Mouse (Mus musculus) megakaryocyte, adult 5-6 weeks (primary cell): Measurements from ENCODE around the gene Tuba1c. TPM values are rescaled to one million over a fixed set of nuclear protein-coding genes. Genes with fewer than 3 reads are reported as not detected.
"Not testable (repeated sequence)": the region's sequence is repeated elsewhere in the genome, so short reads cannot be mapped to it uniquely, and the experiment has no call there.

Source experiments
- ATAC-seq: 2 replicates; pipeline ENCODE4 v1.8.0; 2016; ENCODE audit warnings: mild to moderate bottlenecking, inconsistent platforms; ENCODE audit not compliant: poor library complexity, severe bottlenecking
- total RNA-seq, 2 experiments: library from RNA; stranded (forward) in 1 of 2; stranded (reverse) in 1 of 2; fragments of 153-499, 151-499 nt in 1 of 2; fragments of 221-1000, 200-1000 nt in 1 of 2; gene quantifications; 2 replicates each; pipeline versions ENCODE4 v1.2.3 to v1.2.4; 2015 to 2017

The Tuba1c gene
- total RNA-seq, 2 experiments from 2014 or later = 124 to 232 TPM

DNA sequence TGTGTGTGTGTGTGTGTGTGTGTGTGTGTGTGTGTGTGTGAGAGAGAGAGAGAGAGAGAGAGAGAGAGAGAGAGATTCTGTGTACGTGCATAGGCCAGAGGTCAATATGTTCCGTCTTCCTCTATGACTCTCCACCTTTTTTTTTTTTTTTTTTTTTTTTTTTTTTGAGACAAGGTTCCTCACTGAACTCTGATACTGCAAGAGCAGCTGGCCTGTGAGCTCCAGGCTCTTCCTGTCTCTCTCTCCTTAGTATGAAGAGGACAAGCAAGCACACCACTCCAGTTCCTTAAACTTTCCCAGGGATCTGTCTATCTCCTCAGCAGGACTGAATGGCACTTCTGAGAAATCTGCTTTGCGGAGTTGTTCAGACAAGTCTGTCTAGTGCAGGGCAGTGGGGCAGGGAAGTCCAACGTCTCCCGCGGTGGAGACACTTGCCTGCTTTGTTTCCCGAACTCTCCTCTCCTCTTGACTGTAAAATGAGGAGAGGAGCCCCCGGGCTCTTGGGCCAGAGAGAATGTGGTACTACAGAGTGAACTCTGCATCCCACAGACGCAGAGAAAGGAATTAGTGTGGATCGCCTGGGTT lies 725 bp upstream of the Tuba1c start:
- 0 out of 2 replicates have a peak, but pooled peaks have one; percentile 6 for ATAC-seq

DNA sequence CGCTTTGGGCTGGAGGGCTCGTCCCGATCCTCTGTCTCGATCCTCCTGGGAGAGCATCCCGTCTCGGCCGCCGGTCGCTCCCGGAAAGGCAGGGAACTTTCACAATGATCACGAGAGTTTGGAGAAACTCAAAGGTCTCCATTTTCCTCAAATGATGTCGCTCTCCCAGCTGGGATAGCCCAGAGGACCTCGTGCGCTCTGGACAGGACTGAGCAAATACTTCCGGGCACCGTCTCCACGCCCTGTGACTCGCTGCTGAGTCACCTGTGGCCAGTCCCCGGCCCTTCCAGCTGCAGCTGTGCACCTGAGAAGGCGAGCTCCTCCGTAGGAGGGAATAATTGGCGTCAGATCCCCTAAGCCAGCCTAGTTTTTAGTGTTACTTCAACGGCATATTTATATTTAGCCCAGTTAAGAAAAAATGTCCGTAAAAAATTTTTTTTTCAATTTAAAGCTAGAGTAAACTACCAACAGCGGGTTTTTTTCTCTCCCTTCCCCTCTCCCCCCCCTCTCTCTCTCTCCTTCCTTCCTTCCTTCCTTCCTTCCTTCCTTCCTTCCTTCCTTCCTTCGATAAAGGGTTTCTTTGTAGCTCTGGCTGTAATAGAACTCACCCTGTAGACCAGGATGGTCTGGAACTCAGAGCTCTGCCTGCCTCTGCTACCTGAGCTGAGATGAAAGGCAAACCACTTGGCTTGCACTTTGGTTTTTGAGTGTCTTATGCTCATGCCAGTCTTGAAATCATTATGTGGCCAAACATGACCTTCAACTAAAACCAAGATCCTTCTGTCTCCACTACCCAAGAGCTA lies 1.1 kb downstream of the Tuba1c start:
- ATAC-seq = peak; percentile 51

DNA sequence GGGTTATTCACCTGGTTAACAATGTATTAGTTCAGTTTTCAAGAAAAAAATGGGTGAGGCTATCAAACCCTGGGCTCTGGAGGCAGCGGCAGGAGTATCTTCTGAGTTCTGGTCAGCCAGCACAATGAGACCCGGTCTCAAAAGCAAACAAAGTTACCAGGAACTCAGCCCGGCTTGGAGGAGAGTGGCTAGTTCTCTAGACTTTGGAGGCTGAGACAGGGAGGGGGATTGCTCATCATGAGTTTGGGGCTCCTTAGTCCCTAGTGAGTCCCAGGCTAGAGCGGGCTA lies 1.6 kb downstream of the Tuba1c start:
- no peak for ATAC-seq

DNA sequence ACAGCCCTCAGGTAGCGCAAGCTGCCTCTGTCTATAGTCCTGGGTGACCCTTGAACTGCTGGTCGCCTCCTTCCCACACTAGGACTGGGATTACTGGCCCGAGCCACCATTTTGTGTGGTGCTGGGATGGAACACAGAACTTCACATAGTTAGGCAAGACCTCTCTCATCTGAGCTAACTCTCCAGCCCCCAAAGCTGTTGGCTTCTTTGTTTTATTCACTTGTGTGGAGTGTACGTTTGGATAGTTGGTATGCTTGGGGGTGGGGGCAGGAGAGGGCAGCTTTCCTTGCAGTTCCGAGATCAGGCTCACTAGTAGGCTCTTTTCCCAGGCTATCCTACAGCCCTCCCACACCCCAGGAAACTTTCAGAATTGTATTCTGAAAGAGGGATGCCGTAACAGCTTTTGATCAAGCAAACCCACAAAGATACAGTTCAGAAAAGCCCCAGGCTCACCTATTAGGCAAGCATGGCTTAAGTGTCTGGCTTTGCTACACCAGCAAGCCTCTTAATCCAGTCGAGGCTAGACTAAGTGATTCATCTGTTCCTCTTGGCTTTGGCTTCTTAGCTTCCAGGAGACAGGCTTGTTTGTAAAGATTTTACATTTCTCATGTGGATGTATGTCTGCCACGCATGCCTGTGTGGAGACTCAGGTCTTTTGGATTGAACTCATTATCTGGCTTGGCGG lies 2.5 kb downstream of the Tuba1c start:
- no peak for ATAC-seq

DNA sequence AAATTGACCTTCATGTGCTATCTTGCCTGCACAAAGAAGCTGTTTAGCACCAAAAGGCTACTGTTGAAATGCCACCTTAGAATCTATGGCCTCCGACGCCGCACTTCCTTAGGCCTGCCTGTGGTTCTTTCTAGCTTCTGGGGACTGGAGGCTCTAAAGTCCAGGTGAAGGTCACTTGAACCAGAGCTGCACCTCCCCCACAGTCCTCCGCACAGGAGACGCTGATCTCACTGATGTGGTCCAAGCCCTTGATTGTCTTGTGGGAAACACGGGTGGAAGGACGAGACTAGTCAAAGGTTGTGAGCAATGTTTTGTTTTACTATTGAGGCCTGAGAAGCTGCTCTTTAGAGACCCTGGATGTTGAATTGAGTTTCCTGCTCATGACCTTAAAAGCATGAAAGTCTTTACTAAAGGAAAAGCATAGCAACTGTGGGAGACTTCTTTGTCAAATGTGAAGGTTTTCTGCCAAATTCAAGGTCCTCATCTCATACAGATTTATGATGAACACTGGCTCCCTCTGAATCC lies 3.1 kb downstream of the Tuba1c start:
- ATAC-seq = no peak

DNA sequence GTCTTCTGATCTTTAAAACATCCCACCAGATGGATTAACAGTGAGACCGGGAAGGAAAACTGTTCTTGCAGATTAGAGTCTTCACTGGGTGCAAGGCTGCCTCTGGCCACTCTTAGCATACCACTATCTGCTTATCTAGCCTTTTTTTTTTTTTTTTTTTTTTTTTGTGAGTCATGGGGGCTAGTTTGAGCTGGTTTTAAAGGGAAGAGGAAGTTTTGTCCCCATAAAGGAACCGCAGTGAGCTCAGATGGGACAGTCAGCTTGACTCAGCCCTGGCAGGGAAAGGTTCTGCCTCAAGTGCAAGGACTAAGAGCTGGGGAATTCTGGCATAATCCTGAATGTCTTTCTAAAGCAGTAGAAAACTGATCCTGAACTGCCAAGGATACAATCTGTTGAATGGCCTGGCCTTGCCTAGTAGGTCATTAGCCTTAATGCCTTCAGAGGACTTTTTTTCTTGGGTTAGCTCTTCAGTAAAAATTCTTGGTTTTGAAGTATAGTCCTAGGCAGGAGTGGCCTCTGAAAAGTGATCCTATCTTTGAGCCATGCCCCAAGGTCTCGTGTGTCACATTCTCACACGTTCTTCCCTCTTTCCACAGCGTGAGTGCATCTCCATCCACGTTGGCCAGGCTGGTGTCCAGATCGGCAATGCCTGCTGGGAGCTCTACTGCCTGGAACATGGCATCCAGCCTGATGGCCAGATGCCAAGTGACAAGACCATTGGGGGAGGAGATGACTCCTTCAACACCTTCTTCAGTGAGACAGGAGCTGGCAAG lies 4.0 kb downstream of the Tuba1c start:
- ATAC-seq = peak; percentile 12

DNA sequence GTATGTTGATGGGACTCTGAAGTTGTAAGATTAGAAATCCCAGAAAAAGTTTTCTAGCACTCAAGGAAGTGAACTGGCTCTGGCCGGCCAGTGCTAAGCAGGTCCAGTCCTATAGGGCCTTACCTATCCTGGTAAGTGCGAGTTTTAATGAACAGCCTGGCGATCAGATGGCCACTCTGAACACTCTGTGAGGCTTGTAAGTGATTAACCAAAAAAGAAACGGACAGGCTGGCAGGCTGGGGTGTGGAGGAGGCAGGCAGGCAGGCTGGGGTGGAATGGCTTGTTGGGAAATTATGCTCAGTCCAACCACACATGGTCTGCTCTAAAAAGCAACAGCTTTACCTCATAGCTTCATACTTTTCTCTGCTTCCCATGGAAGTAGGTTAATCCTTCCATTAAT lies 5.7 kb downstream of the Tuba1c start:
- no peak for ATAC-seq

DNA sequence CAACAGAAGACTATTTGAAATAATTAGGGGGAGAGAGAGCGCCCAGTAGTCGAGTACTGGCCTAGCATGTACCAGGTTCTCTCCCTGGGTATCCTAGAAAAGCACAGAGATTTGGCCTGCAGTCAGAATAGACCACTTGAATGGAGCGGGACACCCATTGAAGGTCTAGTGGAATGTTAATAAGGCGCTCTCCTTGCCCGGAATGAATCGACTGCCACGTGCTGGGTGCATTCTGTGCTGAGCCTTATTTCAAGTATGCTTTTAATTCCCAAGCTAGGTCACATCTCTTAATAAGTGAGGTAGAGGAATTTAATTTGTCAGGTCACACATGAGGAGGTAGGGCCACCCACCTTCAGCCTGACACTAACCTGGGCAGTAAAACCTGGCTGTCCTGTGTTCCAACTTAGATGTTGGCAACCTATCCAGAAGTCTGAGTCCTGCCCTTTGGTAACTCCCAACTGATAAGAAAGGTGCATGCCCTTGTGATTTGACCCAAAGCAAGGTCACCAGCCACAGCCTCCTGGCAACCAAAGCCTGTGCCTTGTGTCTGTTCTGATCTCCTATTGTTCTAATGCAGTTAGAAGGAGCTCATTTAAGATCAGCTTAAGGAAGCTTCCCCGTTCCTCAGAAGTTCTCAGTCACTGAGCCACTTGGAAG lies 6.7 kb downstream of the Tuba1c start:
- no peak for ATAC-seq

DNA sequence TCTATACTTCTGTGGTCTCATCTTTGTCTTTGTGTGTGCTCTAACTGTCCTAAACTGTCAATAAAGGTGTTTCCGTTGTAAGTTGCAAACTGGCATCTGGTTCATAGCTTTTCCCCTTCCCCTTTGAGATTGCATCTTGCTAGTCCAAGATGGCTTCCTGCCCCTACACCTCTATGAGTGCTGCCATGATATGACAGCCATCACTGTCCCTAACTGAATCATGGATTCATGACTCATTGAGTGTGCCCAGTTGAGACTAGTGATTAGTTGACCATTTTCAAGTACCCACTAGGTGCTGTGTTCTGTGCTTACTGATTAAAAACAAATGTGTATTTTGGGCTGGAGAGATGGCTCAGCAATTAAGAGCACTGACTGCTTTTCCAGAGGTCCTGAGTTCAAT lies 8.3 kb downstream of the Tuba1c start:
- ATAC-seq = no peak

DNA sequence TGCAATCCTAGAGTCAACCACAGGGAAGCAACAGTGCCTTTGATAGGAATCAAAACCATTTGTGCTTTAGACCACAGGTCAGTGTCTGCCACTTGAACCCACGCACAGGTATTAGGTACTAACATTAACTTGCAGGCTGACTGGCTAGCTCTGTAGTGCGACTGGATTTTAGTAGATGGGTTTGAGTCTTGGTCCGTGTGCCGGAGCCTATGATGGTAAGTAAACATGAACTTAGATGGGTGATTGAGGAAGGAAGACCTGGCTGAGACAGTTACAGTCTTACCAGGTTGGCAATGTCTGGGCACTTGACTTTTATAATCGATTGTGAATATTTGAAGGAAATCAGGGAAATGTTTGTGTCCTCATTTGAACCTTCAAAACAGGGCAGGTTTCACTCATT lies 9.1 kb downstream of the Tuba1c start:
- no peak for ATAC-seq

DNA sequence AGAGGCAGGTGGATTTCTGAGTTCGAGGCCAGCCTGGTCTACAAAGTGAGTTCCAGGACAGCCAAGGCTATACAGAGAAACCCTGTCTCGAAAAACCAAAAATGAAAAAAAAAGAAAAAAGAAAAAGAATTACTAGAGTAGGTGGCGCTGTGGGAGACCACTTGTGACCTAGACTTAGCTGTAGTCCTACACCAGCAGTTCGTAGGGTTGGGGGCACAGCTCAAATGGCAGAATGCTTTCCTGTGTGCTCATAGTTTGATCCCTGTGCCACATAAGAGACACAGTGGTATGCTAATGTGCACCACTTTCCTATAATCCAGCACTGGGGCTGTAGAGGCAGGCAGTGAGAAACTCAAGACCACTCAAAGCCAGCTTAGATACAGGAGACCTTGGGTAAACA lies 9.6 kb downstream of the Tuba1c start:
- ATAC-seq = no peak

DNA sequence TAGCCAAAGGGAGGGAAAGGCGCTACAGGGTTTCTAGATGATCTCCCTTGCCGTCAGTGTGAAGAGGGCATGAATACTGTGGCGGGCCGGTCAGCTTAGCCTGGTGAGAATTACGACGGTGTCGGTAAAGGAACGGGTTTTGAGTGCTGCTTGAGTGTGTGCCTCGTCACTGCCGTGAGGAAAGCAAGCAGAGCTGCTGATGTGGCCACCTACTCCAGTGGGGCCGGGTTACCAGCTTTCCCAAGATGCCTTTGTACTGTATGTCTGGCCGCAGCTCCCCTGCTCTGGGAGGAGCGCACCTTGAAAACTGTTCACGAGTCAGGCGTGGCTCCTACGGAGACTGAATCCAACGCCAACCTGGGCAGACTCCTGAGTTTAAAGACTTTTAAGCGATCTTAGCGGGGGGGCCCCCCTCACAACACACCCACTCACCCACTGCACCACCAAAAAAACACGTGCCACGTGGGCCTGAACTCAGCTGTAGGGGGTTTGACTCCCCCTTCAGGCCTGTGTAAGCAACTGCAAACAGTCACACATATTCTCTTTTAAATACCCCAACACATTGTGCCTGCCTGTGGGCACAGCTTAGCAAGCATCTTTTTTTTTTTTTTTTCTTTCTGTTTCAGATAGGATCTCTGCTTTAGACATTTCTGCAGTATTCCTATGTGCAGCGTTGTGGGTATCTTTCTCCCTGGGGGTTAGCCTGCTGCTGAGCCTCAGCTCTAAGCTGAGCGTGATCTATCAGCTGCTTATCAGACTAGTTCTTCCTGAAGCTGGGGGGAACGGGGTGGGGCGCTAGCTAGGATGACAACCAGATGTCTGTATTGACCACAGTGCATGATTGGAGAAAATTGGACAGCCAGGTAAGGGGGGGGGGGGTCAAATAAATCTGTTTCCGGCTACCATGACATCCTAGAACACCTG lies 10.6 kb downstream of the Tuba1c start:
- ATAC-seq = peak; percentile 73

DNA sequence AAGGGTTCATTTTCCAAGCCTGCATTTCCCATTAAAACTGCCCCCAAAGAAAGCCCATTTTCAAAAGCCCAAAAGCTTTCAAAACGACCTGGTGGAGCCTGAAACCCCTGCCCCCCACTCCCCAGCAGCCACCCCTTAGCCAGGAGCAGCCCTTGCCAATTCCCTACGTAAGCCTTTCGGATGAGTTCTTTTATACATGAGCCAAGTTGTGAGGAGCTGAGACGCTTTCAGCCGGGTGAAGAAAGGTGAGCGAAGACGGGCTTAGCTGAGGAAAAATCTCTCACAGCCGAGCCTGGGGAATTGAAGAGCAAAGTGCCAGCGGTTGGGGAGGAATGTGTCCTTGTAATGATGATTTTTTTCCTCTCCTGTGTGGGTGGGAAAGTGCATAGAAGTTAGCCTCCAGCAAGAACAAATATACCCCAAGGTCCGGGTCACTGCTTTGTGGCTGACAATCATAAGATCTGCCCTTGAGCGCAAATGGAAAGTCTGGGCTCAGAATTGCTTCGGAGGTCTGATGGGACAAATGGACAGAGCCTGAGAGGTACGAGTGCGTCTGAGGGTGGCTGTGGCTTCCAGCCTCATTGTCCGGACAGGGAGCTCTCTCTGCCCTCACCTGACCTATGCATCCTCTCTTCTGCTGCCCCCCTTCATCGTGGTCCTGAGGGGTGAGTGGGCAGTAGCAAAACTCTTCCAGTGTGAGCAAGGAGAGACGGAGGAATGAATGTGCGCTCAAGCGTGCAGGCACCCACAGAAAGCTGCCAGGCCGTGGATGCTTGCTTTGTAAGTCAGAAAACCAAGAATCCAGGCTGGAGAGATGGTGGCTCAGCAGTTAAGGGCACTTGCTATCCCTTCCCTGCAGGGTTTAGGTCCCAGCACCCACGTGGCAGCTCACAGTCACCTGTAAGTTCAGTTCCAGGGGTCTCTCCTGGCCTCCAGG lies 11.5 kb downstream of the Tuba1c start:
- ATAC-seq = no peak

DNA sequence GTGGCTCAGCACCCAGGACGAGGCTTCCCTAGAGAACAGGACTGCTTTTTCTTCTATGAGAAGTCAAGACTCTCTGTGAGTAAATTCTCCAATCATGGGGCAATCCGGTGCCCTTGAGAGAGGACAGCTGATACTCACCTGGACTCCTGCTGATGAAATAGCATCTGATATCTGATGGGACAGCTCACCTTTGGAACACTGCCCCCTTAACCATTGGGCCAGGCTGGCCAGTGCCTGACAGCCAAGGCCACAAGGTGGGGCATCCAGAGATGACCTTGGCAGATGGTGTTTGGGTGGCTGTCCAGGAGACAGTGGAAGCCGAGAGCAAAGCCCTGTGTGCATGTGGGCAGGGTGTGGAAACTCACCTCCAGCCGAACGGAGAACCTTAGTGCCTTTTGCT lies 12.6 kb downstream of the Tuba1c start:
- ATAC-seq = no peak

DNA sequence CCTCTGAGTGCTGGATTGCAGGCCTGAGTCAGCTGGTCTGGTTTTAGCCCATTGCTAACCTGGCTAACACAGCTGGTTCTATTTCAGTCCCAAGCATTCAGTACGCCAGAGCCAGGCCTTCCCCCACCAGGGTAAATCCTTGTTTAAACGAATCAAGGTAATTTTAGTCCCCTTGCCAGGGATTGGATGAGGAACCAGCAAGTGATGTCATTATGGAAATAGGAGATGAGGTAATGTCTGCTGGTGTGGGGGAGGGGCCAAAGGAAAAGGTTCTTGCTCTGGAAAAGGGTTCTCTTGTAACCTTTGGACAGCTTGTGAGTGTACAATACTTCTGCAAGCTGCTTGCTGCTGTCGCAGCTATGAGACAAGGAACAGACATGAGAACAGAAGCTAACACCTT lies 15.2 kb downstream of the Tuba1c start:
- ATAC-seq = no peak

DNA sequence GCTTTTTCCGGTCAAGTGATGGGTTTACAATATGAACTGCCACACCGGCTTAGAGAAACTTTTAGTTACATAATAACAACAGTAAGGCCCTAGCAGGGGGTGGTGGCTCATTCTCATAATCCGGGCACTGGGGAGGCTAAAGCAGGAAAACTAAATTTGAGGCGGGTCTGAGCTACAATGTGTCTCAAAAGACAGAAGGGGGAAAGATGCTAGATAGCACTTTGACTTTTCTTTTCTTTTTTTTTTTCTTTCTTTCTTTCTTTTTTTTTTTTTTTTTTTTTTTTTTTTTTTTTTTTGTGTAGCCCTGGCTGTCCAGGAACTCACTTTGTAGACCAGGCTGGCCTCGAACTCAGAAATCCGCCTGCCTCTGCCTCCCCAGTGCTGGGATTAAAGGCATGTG lies 16.0 kb downstream of the Tuba1c start:
- not testable (repeated sequence) for ATAC-seq

DNA sequence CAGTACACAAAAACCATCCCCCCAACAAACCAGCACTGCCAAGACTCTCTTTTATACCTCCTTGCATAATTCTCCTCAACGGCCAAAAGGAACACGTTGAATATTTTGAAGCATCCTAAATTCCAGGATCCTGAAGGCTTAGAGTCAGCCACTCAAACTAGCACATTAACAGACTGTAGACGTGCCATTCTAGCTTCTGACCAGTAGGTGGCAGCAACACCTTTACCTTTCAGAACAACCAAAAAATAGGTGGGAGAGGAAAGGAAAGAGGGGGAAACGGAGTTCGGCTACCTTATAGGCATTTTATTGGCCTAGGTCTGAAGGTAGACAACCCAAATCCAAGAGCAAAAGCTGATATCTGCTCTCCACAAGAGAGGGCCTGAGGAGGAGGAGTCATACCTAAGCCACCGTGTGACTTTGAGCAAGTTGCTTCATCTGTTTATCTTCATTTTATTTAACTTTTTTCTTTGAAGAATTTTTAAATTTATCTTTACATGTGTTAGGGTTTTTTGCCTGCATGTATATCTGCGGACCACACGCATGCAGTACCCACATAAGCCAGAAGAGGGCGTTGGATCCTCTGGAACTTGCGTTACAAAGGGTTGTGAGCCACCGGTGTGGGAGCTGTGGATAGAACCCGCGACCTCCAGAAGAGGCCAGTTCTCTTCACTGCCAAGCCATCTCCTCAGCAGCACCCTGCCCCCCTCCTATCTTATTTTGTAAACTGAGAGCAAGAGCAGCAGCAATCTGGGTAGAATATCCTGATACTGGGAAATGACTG lies 20.0 kb downstream of the Tuba1c start:
- ATAC-seq = peak; percentile 81

DNA sequence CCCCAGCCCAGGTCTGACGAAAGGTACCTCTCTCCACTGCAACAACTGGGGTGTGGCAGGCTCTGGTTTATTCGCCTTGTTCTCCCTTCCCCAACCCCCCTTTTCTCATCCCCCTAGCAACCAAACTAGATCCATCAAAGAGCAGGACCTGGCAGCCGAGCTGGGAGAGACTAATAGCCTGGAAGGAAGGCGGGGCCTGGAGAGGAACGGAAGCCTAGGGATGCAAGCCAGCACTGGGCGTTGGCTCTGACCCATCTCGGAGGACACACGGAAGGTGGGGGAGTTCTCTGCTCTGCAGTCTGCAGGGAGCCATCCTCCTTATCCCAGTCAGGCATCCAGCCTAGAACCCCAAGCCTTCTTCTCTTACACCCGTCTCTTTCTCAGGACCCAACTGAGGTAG lies 23.7 kb downstream of the Tuba1c start:
- no peak for ATAC-seq
